Mouse (Mus musculus) Muller cell, postnatal 12 days (primary cell): ENCODE measurements around the gene Vps54.
A peak's percentile ranks its signal among the peaks of the same experiment; 100 is the strongest.
"Not testable (repeated sequence)": the region's sequence is repeated elsewhere in the genome, so short reads cannot be mapped to it uniquely, and the experiment has no call there.

Experiments used
- DNase-seq: peaks from one replicate; pipeline ENCODE4 v3.0.0-alpha.2; 2015; ENCODE audit errors: inconsistent ontology term

Vps54 gene

DNA sequence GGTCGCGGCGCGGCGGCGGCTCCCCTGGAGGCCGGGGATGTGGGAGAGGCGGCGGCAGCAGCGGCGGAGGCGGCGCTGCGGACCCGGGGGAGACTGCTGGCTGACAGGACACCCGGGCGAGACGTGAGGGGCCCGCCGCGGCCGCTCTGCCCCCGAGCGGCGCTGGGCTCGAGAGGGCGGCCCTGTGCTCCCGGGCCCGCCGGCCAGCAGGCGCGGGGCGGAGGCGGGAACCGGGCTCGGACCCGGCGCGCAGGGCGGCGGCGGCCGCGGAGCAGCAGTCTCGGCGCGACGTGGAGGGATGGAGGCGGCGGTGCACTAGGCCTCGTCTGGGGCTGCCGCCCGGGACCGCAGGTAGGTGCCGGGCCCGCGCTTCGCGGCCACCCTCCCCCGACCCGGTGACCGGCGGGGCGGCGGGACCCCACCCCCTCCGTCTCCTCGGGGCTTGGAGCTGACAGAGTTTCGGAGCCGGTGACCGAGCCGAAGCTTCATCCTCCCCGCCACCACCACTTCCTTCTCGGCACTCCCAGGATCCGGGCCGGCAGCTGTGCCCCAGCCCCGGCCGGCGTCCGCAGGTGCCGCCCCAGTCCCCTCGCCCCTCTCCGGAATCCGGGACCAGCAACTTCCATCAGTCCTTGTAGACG lies at the start of gene Vps54:
Vps54 (plus strand) TSS at position 261 of the 641 bp plus-strand sequence.
- peak; percentile 57 for DNase-seq

DNA sequence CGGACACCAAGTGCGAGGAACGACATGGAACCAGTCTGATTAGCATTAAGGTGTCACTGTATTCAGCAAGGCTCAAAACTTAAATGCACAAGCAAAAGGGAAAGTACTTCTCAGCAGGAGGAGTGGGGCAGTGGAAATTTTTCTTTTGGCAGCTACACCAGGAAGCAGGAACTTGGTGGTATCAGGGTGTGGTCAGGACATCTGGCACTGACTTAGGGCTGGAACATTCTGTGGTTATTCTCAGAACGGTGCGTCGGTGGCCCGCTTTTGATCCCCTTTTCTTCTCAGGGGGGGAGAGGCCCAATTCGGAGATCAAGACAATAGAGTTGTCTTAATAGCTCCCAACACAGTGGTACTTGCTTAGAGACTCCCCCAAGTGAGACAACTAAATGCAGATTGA lies 47.3 kb upstream of the Vps54 start:
- not testable (repeated sequence) for DNase-seq

DNA sequence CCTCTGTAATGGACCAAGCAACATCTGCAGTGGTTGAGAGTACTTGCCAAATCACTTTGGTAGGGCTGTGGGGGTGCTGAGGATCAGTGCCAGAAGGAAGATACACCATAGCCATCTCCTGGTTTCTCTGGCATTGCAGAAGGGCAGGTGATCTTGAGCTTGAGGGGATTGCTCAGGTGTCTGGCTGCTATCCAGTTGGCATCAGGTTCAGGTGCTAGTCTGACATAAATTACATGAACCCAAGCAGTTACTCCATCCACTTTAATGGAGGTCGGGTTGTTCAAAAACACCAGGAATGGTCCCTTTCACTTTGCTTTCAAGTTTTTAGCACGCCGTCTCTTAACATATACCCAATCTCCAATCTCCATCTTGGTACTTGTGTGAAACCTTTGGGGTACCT lies 44.2 kb upstream of the Vps54 start:
- no peak for DNase-seq

DNA sequence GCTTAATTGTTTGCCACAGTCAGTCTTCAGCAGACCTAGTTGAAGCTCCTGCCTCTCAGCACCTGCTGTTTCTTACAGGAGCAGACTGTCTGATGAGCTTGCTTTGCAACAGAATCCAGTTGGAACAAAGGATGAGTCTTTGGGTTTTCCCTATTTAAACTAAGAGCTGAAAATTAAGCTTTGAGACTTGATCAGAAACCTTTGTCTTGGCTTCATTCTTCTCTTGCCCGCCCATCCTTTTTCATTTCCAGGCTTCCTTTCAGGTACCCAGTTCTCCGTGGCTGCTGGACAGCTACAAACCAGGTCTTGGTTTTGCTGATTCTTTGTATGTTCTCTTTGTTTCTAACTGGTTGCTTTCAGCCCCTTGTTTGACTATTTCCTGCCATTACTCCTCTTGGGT lies 30.0 kb upstream of the Vps54 start:
- no peak for DNase-seq

DNA sequence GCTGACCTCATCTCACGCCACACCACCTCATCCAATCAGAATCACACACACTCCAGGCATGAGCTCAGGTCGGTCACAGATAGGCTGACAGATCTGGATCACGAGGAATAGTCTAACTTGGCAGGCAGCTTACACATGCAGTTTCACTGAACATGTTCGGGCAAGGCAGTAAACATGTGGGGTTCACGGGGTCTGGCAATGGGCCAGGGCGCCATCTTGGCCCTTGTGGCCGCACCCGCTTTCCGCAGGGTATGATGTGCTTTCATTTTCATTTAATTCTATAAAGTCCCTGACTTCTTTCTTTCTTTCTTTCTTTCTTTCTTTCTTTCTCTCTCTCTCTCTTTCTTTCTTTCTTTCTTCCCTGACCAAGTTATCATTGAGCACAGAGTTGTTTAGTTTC lies 29.4 kb upstream of the Vps54 start:
- not testable (repeated sequence) for DNase-seq

DNA sequence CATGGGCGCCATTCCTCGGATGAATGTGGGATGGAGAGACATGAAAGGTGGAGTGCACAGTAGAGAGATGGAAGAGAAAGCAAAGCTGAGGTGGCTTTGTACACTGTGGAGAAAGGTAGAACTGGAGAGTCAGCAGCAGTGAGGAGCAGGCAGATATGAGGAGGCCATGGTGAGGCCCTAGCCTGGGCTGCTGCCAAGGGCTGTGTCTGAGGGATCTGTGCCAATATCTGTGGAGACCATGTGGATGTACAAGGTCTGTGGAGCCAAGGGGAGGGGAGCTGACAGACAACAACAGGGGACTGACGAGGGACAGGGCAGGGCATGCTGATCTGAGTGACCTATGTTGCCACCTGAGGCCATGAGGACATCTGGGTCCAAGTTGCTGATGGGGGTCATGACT lies 21.7 kb upstream of the Vps54 start:
- no peak for DNase-seq

DNA sequence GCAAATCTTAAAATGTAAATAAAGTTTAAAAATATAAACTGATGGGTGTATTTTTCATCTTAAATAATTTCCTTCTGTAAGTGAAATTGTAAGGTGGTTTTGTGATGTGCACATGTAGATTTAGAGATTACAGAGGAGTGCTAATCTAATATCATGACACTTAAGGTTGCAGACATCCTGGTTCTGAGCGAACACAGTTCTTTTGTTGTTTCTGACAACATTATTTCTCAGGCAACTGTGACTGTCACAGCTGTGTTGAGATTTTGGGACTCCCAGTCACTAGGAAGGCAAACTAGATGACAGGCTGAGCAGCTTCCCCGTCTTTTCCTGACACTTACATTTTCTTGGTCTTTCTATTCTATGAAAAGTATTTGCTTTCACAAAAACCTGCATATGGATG lies 19.8 kb upstream of the Vps54 start:
- DNase-seq, result no peak

DNA sequence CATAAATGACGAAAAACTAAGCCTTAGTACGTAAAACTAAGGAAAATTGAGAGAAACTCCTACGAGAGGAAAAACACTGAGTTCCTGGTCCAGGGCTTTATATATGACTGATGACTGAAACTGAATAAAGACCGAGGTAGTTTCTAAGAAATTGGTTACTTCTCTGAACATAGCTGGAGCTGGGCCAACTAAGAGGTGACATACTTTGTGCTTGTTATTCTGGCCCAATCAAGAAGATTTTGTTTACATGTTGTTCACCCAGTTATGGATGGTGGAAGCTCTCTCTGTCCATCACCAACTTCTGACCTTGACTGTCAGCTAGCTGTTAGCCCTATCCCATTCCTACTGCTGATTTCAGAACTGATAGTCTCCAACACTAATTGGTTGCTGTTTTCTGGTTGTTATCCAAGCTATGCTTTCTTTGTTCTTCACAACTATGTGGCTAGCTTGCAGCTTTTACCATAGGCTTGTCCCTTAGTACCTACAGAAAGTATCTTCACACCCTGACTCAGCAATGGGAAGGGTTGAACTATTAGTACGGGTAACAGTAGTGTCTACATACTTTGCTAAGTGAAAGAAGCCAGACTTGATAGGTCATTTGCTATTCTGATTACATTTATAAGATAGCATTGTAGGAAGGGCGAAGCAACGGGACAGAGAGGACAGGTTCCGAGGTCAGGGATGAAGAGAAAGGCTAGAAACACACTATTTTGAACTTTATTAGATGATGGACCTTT lies 19.1 kb upstream of the Vps54 start:
- DNase-seq, result no peak

DNA sequence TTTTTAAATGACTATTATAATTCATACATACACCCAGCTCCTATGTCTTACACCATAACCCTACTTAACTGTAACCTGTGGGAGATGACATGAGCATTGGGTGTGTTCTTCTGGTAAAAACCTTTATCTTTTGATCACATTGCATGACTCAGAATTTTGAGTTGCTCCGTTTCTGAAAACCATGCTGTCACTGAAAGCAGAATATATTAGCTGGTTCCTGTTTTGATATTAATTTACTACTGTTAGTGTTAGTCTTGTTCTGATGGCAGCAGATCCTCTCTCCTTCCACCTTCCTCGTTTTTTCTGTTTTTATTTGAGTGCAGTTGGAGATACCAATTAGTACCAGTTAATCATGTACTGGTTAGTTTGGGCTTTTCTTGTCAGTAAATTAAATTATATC lies 18.3 kb upstream of the Vps54 start:
- no peak for DNase-seq

DNA sequence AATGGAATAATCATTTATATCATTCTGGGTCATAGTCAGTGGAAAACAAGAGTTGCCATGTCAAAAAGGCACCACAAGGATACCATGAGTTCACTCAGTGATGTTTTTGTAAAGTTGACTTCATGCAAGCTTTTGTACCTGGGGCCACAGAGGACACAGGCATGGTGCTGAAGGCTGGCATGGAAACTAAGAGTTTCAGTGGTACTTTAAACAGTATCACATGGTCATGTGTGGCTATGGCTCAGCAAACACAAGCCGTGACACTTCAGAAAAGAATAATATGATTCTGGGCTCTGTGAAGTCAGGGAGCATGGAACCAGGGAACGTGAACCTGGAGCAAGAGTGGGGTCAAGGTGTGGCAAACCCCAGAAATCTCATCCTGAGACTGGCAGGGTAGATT lies 17.7 kb upstream of the Vps54 start:
- no peak for DNase-seq

DNA sequence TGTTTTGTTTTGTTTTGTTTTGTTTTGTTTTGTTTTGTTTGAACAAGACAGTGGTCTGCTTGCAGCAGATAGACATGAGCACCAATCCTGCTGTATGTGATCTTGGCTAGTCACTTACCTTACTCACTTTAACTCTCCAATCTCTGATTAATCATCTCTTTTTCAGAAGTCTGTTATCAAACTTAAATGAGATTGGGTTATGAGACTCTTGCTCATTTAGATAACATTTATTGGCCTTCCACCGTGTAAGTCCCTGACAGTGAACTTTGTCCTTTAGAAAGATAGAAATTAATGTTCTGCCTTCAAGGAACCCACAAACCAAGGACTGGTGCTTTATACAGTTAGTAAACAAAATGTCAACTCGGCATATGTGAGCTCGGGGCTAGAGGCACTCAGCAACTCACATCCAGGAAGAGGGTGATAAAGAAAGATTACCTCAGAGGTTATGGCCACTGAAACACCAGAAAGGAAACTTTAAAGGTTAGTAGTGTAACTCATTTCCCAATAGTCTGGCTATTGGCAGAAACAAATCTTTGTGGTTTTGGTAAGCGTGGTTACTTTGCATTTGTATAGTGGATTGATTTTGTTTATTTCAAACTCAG lies 16.4 kb upstream of the Vps54 start:
- no peak for DNase-seq

DNA sequence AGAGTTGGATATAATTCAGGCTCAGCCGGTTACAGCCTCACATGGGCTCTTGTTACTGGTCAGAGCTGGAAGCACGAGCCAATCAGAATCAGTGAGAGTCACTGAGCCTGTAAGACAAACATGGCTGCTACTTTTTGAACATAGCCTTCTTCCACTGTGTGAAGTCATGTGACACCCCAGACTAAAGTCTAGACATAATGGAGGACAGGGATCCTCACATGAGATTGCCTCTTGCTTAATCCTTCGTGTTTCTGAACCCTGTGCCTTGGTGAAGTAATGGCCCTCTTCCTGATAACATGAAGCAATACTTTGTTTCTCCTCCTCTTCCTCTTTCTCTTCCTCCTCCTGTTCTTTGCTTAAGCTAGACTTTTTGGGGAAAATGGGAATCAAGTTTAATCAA lies 15.5 kb upstream of the Vps54 start:
- DNase-seq, result no peak

DNA sequence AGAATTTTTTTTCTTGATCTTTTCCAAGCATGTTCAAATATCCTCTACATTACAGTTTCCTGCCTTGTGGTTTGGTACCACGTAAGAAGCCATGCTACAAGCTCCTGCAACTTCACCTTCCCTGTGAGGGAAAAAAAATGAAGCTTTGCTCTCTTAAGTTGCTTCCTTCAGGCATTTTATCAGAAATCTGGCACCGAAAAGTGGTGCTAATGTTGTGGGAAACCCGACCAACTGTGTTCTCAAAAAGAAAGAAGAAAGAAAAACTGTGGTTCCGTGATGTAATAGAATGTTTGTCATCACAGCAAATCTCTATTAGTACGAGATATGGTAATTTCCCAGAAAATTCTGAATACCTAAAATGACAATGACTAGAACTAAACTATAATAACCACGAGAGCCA lies 15.0 kb upstream of the Vps54 start:
- DNase-seq, result no peak

DNA sequence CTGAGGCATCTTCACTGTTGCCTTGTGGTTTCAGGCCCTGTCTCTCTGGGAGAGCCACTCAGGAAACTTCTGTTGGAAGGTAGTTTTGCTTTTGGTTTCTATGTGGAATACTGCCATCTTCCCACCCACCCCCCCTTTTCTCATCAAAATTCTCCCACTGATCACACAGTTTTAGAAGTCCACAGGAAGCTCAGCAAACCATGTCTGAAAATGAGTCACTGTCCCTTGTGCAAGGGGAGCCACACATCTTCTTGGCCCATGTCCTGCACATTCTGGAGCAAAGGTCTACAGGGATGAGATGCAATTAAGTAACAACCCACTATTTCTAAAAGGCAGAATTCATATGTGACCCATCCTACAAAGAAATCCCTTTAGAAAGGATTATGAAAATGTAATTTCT lies 14.6 kb upstream of the Vps54 start:
- DNase-seq, result peak; percentile 77

DNA sequence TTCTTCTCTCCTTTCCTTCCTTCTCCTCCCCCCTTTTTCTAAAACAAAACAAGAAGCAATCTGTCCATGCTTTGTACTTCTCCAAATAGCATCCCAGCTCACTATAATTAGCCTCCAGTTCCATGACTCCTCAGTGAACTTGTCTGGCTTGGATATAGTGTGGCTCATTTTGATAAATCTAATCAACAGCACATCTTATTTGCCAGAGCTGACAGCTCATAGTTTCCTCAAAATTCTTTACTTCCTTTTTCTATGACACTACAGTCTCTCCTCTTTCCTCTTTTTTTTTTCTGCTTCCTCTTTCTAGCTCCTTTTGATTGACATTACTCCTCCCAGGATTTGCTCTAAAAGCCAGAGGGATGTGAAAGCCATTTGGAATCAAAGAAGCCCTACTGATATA lies 14.1 kb upstream of the Vps54 start:
- DNase-seq, result peak; percentile 16

DNA sequence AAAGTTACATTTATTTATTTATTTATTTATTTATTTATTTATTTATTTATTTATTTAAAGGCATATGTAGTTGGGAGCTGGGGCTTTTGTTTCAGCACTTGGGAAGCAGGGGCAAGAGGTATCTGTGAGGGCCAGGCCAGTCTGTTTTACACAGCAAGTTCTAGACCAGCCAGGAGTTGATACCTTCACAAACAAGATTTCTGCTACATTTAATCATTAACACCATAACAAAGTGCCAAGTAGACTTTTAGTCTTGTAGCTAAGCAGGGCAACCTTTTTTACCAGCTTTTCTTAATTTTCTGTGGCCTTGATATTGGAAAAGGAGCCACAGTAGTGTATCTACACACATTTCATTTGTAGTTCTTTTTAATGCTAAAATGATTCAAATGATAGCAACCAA lies 3.7 kb upstream of the Vps54 start:
- DNase-seq, result no peak

DNA sequence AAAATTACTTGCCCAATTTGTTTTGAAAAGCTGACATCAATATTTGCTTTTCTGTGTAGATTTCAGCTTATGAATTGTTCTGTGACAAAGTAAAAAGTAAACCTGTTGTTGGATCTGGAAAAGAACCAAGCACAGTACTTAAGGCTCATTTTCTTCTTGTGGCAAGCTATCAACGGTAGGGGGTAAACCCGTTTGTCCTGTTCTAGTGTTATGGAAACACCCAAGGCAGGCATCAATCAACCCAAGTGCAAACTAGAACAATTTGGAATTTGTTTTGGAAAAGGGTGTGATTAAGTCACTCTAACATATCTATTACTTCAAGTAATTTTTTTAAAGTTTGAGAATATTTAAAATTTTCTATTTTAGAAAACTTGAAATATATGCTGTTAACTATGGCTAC lies 3.3 kb upstream of the Vps54 start:
- no peak for DNase-seq

DNA sequence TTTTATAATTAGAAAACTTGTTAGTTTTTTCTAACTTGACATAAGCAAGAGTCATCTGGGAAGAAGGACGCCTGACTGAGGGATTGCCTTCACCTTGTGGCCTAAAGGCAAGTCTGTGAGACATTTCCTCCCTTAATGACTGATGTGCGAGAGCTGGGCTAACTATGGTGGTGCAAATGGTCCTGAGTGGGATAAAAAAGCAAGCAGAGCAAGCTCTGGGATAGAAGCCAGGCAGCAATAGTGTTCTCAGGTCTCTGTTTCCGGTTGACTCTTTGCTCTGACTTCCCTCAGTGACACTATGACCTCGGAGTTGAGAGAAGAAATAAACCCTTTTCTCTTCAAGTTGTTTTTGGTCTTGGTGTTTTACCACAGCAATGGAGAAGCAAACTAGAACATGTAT lies 2.1 kb upstream of the Vps54 start:
- DNase-seq, result no peak

DNA sequence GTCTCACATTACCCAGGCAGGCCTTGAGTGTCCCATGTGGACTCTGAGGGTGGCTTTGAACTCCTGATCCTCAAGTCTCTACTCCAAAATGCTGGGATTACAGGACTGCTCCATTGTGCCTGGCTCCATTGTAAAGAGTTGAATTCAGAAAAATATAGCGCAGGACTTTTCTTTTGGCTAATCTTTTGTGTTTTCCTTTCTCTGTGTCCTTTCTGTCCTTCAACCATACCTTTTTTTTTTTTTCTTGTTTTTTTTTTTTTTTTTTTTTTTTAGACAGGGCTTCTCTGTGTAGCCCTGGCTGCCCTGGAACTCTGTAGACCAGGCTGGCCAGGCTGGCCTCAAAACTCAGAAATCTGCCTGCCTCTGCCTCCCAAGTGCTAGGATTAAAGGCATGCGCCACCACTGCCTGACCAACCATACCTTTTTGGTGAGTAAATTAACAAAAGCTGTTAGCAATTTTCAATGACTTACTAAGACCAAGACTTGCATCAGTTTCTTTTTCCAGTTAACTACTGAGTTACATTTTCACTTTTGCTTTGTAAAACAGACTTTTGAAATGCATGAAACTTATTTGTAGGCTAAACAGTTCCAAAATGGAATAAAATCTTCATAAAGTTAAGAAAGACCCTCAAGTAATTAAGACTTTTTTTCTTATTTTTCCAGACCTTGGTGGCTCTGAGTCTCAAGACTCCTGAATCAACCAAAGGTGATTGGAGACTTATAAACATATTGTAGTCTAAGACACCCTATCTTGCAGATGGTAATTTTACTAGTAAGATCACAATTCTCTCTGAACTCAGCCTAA lies 1.4 kb upstream of the Vps54 start:
- DNase-seq, result no peak

DNA sequence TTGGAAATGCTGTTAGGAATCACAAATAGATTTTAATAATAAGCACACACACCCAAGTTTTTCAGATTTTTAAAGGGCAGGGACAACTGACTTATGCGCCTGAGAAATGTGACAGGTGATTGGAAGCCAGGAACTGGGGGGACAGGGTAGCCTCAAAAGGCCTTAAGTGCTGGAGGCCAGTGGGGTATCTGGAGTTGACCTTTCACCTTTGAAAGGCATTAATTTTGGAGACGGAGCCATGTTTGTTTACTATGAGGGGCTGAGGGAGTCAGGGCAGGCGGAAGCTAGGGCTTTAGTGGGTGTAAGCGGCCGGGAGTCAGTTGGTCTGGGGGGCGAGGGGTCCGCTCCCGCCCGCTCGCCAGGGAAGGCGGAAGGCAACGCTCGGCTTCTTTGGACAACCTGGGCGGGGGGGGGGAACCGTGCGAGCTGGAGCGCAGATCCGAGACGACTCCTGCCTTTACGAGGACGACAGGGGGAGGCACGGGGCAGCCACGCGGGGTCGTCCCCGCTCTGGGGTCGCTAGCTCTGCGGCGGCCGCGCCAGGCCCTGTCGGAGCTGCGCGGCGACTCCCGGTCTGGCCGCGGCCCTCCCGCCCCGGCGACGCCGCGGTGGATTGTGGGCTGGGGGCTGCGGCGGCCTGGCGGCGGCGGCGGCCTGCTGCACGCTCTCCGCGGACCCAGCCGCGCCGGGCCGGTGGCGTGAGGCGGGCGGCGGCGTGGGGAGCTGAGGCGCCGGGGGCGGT lies 631 bp upstream of the Vps54 start:
- peak; percentile 69 for DNase-seq

DNA sequence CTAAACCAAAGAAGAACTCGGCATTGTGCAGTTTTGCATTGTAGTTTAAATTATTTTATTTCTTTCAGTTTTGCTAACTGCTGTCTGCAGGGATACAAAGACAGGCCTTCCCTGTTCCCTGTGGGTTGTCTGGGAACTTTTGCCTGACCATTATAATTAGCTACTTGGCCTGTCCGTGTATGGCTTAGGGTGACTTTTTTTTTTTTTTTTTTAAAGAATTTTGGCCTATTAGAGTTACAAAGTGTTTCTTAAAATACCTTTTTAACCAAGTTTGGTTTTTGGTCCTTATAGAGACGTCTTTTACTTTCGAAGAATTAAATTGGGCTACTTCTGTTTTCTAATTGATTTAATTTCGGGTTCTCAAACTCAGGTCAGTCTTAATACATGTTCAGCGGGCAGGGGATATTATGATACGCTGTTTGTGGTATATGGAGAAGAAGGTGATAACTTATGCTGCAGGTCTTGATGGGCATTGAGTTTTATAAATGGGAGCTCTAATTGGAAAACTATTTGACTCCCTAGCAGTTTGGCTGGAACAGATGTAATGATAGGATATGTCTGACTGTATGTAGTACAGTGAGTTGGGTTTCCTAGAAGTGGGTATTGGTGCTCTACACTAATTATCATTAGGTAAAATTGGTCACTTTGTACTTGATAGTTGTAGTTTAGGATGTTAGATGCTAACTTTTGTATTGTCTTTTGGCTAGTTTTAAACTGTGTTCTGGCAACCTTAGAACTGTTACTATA lies 855 bp downstream of the Vps54 start:
- DNase-seq, result peak; percentile 39
